Mouse (Mus musculus) right cerebral cortex, postnatal 10 days (tissue): ENCODE measurements around the gene Tcp11l2.

ENCODE experiments used
- DNase-seq, 2 experiments: peaks; one replicate each; pipeline ENCODE4 v3.0.0; 2021; ENCODE audit warnings: low spot score in 2 of 2

The Tcp11l2 gene

DNA sequence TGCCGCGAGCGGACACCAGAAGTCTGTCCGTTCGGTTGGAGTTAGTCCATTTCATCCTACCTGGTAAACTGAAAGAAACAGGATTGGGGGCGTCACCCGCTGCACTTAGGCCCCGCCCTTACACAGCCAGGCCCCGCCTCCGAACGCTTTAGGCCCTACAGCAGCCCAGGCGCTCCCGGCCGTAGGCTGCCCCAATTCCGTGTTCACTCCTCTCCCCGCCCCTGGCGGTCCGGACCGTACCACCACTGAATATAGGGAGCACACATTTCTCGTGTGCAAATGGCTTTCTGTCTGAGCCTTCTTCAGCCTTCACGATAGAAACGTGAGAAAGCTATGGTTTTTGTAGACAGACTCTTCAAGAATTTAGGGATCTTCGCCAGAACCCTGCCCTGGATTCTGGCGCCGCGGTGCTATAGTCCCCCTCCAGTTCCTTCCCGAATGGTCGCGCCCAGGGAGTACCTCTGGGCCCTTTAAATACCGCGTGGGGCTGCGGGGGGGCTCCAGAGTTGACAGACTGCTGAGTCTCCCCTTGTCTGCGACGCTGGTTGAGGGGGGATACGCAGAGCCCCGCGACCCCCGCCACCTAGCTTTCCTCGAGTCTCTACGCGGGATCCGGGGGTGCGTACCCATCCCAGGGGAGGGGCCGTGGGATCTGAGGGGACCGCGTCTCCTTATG is at the start of gene Tcp11l2:
TSS of gene Tcp11l2 (plus strand) at position 232 of the 676 bp plus-strand sequence.
- peak; percentile 94 to 95 for DNase-seq

DNA sequence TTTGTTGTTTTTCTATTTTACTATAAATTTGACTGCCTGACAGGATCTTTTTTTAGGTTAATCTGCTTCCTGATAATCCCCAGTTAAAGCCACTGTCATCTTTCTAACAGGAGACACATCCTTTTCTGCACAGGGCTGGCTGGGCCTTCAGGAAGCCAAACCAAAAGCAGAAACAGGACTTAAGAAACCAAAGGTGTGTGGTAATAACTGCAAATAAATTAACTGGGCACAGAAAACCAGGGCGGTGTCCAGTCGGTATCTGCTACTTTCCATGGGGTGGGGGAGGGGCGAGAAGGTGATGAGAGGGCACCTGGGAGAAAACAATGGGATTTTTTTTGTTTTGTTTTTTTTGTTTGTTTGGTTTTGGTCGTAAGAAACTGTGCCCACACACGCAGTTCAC is 49.4 kb upstream of the Tcp11l2 start:
- no peak for DNase-seq

DNA sequence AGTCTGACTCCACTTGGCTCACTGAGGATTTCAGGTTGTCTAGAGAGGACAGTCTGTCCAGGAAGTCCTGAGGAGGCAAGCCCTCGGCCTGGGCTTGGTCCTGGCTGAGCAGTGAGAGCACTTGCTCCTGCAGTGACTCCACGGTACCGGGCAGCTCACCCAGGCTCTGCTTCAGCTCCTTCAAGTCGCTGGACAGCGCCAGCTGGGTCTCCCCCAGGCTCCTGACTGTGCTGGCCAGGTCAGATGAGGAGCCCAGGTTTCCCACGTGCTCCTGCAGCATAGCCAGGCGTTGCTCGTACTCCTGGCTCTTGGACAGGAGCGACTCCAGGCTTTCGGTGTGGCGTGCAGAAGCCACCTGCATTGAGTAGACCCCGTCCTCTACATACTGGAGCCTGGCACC is 48.8 kb upstream of the Tcp11l2 start:
- DNase-seq: no peak

DNA sequence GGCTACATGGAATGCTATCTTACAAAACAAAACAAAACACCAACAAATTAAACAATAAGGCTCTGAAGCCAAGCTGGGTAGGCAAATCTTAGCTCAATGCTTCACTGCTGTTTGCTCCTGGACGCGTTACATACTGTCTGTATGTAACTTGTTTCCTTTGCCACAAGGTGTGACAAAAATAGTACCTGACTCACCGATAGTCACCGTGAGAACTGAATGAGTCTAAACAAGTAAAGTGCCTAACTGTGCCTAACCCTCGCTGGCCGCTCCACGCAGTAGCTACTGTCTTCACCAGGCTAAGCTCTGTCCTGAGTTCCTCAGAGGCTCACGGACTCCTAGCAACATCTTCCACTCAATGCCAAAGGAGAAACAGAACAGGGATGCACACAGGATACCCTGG is 46.0 kb upstream of the Tcp11l2 start:
- no peak for DNase-seq

DNA sequence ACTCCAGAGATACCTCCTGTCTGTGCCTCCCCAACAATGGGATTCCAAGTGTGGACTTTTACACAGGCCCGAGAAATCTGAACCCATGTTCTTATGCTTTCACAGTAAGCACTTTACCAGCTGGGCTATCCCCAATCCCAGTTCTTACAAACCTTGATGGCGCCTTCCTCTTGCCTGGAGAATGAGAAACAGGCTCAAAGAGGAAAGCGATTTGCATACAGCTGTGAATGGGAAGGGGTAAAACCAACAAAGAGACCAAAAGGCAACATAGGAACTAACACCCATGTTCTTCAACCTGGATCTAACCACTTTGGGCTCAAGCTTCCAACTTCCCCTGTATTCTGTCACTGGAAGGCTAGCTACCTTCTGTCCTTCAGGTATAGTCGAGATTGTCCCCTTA is 44.9 kb upstream of the Tcp11l2 start:
- no peak for DNase-seq

DNA sequence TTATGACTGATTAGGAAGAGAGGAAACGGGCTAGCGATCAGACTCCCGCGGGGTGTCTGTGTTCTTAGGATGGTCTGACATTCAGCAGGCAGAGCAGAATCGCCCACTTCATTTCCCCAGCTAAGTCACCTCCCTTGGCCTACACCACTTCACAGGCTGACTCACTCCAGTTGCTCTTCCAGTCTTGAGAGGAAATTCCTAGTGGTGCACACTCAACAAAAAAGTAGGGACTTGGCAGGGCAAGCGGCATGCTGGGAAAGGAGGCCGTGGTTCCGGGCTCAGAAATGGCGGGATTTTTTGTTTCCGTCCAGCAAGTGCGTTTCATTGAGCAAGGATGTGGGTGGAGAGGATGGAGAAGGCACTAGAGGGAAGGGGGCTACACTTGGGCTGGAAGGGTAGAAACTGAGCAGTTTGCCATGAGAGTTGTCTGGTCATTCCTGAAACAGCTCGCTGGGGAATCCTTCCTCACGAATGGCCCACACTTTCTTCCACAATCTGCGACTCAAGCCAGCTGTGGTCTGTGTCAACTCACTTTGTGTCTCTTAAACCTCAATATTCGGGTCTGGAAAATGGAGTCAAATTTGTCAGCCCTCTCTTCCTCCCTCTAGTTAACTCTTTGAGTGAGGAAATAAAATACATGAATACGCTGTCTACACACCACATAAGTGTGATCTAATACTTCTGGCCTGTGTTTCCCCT is 44.1 kb upstream of the Tcp11l2 start:
- DNase-seq: no peak

DNA sequence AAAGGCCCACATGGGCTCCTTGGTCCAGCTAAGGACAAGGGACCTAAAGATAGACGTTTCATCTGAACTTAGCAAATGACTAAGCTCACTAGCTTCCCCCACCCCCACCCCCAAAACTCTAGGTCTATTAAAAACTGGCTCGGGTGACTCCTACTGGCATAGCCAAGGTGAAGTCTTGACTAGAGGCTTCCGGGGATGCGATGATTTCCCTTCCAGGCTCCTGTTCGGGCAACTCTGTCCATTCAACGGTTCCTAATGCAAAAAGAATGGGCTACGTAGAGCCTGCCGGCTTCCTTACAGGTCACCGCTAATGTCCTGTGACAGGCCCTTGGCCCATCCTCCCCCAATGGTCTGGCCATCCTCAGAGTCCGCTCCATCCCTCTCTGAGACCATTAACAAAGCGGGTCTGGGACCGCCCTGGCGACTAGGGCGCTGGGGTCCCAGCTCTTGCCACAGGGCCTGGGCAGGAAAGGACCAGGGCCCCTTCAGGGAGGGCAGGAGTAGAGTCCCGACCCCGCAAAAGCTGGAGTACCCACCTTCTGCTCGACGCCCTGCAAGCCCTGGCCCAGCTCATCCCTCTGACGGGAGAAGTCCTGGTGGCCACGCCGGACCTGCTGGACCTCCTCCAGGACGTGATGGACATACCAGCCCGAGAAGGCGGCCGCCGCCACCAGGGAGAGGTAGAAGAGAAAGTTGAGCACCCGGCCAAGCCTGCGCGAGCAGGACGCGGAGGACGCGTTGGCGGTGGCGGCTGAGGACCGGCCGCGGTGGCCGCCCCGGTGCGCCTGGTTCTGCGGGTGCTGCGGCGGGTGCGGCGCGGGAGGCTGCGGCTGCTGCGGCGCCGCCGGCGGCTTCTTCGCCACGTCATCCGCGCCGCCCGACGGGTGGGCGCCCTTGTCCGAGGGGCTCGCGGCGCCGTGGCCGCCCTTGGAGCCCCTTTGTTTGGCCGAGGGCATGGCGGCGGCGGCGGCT is 43.2 kb upstream of the Tcp11l2 start:
- DNase-seq: peak; percentile 65 to 67

DNA sequence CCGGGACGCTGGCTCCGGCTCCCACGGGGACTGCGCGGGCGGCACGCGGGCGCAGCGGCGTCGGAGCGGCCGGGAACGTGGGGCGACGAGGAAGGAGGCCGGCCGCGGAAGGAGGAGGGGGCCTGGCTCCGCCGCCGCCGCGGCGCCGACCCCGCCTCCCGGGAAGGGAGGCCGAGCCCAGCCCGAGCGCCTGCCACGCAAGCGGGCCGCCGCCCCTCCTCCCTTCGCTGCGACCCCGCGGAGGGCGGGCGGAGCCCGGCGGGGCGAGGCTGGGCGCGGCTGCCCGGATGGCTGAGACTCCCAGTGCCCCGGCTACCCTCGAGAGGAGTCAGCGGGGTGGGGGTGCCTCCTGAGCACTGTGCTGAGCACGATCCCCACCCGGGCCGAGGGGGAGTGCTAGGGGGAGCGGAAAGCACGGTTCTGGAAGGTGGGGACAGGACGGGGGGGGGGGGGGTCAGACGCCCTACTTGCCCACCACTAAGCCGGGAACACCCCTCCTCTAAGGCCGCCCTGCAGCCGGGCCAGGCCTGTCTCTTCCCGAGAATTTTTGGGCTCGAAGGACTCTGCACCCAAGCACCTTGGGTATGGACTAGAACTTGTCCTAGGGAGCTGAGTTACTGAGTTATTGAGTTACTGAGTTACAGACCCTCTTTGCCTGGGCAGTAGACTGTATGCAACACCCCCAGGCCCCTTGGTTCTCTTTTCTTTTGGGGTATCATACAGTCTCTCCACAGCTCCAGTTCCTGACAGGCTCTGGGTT is 42.3 kb upstream of the Tcp11l2 start, which contains the start of gene Ckap4:
TSS of gene Ckap4 (minus strand) at position 151 of the 760 bp plus-strand sequence.
- peak; percentile 76 to 78 for DNase-seq

DNA sequence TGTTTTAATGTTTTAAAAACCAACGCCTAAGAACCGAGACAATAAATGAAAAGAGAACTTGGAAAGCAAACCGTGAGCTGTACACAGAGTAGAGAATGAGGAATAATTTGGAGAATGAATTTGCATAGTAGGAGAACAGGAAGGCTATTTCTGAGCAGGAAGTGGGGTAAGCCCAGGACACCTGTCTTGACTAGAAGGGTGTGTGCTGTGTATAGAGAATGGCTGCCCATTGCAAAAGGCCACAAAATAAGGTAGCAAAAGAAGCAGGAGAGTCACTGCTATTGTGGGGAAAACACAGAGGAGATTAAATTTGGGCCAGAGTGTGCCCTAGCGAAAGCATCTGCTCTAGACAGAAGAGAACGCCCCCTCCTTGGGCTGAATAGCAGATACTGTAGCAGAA is 41.0 kb upstream of the Tcp11l2 start:
- no peak for DNase-seq

DNA sequence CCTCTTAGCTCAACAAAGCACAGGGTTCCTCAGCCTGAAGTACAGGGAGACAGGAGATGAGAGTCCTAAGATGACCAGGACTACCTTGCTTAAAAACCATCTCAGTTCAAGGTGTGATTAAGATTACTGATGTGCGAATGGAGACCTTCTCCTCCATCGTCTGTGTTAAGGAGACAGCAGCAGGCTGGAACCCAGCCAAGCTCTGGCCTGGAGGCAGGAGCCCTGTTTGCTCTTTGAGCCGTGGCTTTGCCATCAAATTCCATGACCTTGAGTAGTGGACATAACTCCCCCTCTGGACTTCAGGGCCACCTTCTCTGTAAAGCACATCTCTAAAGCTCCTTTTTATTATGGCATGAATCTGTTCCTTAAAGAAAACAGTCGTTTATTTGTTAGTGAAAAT is 40.6 kb upstream of the Tcp11l2 start:
- DNase-seq: no peak

DNA sequence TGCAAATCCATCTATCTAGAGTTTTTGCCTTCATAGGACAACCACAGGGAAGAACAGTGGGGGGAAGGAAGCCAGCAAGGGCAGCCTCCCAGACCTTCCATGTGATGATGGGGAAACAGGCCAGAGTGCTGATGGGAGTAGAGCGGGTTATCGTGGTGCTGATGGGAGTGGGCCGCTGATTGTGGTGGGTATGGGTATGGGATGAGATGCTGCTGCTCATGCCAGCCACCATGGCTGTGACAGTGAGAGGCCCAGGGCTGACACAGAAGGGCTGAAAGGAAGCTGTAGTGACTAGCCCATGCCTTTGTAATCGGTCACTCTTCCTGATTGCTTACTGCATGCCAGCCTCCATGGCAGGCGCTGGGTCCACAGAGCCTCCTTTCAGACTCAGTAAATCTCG is 36.8 kb upstream of the Tcp11l2 start:
- DNase-seq: no peak

DNA sequence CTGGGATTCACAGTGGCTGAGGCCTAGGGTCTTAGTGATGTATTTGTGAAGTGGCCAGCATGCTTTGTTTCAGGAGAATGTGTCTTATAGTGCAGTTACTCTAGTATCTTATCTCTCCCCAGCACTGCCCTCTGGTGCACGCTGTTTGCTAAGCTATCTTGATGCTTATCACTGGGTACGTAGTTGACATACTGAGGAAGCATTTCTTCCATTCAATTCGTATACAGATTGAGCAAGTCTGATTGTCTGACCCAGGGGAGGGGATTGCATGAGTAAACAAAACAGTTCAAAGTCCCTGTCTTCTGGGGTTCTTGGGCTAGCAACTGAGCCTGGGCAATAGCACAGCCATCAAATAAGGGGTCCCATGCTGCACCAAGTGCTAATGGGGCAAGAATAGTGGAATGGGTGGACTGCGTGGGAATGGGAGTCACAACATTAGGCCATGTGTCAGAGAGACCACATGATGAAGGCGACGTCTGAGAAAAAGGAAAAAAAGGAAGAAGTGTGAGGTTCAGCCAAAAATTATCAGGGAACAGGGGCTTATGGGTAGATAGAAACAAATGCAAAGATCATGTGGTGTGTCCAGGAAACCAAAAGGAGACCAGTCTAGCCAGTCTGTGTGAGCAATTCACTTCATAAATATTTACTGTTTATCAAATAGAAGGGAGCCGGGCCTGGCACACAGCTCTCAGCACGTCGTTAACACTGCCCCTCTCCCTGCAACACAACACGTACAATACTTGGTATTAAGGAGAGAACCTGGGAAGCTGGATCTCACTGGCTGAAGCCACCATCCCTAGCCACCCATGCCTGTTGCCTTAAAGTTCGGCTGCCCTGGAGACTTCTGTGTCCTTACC is 33.4 kb upstream of the Tcp11l2 start:
- DNase-seq: no peak

DNA sequence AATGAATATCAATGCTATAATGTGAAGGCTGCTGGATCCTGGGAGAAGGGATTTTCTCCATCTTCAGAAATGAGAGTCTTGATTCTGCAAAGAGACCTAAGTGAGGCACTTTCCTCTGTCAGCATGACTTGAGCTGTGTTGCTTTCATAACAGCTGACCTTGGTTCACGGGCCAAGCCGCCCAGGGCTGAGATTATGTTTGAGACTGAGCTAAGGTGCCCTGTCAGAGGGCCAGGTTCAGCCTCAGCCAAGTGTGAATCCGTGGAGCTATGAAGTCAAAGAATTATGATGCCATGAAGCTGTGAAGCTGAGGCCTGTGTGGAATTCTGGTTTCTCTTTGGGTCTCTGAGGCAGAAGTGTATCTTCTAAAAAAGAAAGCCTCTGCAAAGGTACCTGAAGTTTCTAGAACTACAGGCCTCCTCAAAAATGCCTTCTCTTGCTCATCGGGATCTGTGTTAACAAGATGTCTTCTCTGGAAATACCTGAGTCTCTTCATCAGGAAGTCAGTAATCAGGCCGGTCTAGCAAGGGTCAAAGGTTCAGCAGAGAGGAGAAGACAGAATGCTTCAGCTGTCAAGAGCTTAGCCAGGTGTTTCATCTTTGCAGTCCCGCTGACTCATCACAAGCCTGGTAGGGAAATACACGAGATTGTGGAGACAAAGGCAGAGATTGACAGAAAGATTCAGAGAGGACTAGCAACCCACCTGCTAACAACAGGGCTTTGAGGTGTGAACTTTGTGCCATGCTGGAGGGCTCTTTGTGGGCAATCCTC is 31.4 kb upstream of the Tcp11l2 start:
- no peak for DNase-seq

DNA sequence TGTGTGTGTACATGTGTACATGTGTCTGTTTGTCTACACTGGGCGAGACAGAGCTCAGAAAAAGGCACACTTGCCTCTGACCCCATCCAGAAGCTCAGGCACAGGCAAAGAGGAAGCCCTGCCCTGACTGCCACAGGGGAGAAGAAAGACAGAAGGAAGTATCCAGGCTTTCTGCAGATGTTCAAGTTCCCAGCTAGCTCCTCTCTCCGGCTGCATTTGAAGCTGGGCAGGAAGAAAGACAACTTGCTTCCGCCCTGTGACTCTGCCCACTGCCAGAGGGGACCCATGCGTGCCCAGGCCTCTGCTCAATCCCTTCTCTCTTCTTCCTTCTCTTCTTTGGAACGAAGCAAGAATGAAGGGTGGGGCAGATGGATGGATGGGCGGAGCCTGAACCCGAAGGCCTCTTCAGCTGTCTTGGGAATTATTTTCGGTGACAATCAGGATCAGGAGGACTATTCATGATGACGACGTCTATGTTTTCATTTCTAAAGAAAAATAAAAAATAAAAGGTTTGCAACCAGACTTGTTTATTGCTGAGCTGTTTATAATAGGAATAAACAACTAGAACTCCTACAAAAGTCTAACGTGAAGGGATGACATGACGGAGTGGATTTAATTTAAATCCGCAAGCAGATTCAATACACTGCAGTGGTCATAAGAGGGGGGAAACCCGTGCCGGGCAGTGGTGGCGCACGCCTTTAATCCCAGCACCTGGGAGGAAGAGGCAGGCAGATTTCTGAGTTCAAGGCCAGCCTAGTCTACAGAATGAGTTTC is 27.1 kb upstream of the Tcp11l2 start:
- no peak for DNase-seq

DNA sequence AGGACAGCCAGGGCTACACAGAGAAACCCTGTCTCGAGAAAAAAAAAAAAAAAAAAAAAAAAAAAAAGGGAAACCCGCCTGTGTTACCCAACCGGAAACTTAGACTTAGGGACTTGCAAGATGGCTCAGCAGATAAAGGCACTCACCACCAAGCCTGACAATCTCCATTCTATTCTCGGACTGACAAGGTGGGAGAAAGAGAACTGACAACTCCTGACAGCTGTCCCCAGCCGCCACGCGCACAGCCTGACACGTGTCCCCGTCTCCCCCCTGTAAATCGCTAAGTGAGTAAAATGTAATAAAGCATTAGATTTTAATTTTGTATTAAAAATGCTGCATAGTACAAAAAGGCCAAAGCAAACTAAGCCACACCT is 26.5 kb upstream of the Tcp11l2 start:
- DNase-seq: no peak

DNA sequence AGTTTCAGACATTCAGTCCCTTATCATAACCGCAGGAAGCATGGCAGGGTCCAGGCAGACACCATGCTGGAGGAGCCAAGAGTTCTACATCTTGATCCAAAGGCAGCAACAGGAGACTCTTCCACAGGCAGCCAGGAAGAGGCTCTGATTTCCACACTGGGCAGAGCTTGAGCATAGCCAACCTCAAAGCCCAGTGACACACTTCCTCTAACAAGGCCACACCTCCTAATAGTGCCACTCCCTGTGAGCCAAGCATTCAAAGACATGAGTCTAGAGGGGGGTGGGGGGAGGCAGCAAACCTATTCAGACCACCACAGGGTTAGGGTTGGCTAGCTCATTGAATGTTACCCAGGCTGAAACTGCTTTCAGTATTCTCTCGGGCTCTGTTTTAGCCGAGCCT is 24.6 kb upstream of the Tcp11l2 start:
- no peak for DNase-seq

DNA sequence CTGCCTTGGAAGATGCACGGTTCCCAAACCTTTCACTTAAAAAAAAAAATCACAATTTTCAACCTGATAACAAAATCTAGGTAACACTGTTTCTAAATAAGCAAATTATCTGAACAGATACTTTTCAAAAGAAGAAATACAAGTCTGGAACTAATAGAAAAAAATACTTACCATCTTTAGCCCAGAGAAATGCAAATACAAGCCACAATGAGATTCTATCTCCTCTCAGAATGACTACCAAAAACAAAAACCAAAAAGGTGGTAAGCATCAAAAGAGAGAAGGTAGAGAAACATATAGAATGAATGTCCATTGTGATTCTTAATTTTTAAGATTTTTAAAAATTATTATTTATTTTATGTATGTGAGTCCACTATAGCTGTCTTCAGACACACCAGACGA is 23.9 kb upstream of the Tcp11l2 start:
- no peak for DNase-seq

DNA sequence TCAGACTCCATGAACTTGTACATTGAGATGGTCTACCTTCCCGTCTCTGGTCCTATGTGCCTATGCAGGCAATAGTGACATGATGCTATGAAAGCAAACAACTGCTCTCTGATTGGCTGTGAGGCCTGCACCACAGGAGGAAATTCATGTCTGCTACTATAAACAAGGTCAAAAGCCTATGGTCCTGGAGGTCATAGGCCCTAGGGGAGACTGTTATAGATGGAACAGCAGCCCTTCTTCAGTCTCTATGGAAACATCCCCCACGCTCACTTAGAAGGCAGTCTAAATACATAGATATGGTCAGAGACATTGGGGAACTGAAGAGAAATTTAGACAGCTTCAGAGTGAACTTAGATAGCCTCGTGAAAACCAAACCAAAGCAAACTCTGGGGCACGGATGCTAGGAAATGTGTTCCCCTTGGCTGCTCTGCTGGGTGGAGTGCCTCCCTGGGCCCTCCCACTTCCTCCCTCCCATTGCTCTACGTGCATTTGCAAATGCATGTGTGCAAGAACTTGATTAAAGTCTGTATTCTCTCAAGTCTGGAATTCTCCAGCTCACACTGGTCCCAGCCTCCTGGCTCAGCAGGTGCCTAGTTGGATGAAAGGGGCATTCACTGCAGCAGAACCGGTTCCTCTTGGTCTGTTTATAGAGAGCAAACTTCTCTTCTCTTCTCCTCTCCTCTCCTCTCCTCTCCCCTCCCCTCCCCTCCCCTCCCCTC is 22.0 kb upstream of the Tcp11l2 start:
- no peak for DNase-seq

DNA sequence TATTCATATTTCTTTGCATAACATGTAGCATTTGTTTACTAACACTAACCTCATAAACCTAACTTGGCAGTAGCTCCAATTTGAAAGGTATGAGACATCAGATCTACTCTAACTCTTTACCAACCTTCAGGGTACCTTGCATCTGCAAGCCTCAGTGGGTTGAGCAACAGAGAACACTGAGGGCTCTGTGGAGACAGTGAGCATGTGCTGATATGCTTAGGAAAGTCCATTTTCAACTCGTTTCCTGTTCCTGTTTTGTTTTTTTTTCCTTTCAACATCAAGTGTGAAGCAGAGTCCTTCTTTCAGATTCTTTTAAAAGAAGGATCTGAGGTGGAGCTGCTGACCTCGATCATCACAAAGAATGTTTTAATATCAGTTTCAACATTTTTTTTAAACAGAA is 20.3 kb upstream of the Tcp11l2 start:
- no peak for DNase-seq
